Mouse (Mus musculus) midbrain, embryonic 12.5 days (tissue): ENCODE data around the gene Clstn1. TPM values are rescaled to one million over a fixed set of nuclear protein-coding genes. Genes with fewer than 3 reads are reported as not detected.

Source experiments
- ATAC-seq: fragments of 200-750 bp; cut with Nextera tagmentation; 2 replicates; pipeline ENCODE4 v1.8.0; 2017; ENCODE audit warnings: low read depth, moderate TSS enrichment, moderate library complexity; ENCODE audit not compliant: low FRiP score
- H3K27ac ChIP-seq: fragments of 300-500 bp; sonication (generic); replicated peaks from 2 replicates; pipeline ENCODE4 v1.5.1; 2016; ENCODE audit warnings: mild to moderate bottlenecking
- H3K27me3 ChIP-seq: fragments of 300-500 bp; sonication (generic); 2 replicates; pipeline ENCODE4 v1.6.1; 2016; ENCODE audit warnings: mild to moderate bottlenecking
- H3K36me3 ChIP-seq: fragments of 300-500 bp; sonication (generic); 2 replicates; pipeline ENCODE4 v1.6.1; 2016
- H3K4me1 ChIP-seq: fragments of 300-500 bp; sonication (generic); 2 replicates; pipeline ENCODE4 v1.6.1; 2016
- H3K4me2 ChIP-seq: fragments of 300-500 bp; sonication (generic); replicated peaks from 2 replicates; pipeline ENCODE4 v1.6.1; 2016; ENCODE audit warnings: mild to moderate bottlenecking, moderate library complexity
- H3K4me3 ChIP-seq: fragments of 300-500 bp; sonication (generic); 2 replicates; pipeline ENCODE4 v1.5.1; 2016; ENCODE audit warnings: mild to moderate bottlenecking
- H3K9ac ChIP-seq: fragments of 300-500 bp; sonication (generic); replicated peaks from 2 replicates; pipeline ENCODE4 v1.6.1; 2016; ENCODE audit warnings: mild to moderate bottlenecking, moderate library complexity
- H3K9me3 ChIP-seq: fragments of 300-500 bp; sonication (generic); 2 replicates; pipeline ENCODE4 v1.6.1; 2016; ENCODE audit warnings: mild to moderate bottlenecking
- WGBS: fragments of 180-500 bp; shearing (Covaris S2); methylation state at CpG from one replicate; pipeline ENCODE4 v1.1.7; 2016; 5-methylcytosine and 5-hydroxymethylcytosine counted together
- polyA plus RNA-seq: library from polyadenylated mRNA; unstranded; fragments of >200 nt; fragmentation: Nextera tagmentation; extraction: Ambion mirVana; gene quantifications from 2 replicates; pipeline ENCODE4 v1.2.1, GENCODE M21; 2016

Clstn1 gene
- polyA plus RNA-seq, 1 experiment from 2014 or later: 84.4 TPM

- Histone ChIP-seq H3K9ac (no peak overlapping the region), H3K36me3 (no peaks in the 10 kb centered on the region), H3K27ac (no peak overlapping the region), H3K9me3 (0 out of 2 replicates have a peak, but pooled peaks cover 3% of the 10 kb centered on the region), H3K4me2 (0 out of 2 replicates have a peak overlapping the region, but pooled peaks have one; percentile 94), H3K4me3 (no peak overlapping the region), H3K4me1 (peaks cover 12% of the 10 kb centered on the region), H3K27me3 (peaks cover 39% of the 10 kb centered on the region)
- ATAC-seq: no peak
- WGBS: 83% methylated on average over 8 of the region's 8 CpGs
Observed at GRCm38 (mm10) chr4:149585236-149585635, 1.0 kb upstream of the Clstn1 start.

GRCm38 (mm10) chr4:149586783-149587595 lies 721 bp downstream of the Clstn1 start:
- Histone ChIP-seq H3K4me2 (peak overlapping the region; percentile 94), H3K9ac (peak overlapping the region; percentile 93), H3K36me3 (no peaks in the 10 kb centered on the region), H3K9me3 (0 out of 2 replicates have a peak, but pooled peaks cover 3% of the 10 kb centered on the region), H3K27me3 (peaks cover 39% of the 10 kb centered on the region), H3K4me1 (peaks cover 12% of the 10 kb centered on the region), H3K27ac (peak overlapping the region; percentile 81), H3K4me3 (peak overlapping the region; percentile 89)
- under 1% methylated on average over 72 of the region's 72 CpGs for WGBS
- ATAC-seq: peak; percentile 55

GRCm38 (mm10) chr4:149587596-149588168 lies 1.4 kb downstream of the Clstn1 start:
- Histone ChIP-seq H3K4me3 (peak overlapping the region; percentile 89), H3K4me1 (peaks cover 16% of the 10 kb centered on the region), H3K9ac (peak overlapping the region; percentile 93), H3K36me3 (no peaks in the 10 kb centered on the region), H3K9me3 (0 out of 2 replicates have a peak, but pooled peaks cover 3% of the 10 kb centered on the region), H3K27me3 (peaks cover 39% of the 10 kb centered on the region), H3K27ac (no peak overlapping the region), H3K4me2 (peak overlapping the region; percentile 94)
- whole genome bisulfite sequencing: 4% methylated on average over 24 of the region's 24 CpGs
- ATAC-seq: peak; percentile 14; the same call in 1 of the 2 replicates

- peaks cover 26% of the 10 kb centered on the region for H3K27me3 ChIP-seq
- 0 out of 2 replicates have a peak, but pooled peaks cover 3% of the 10 kb centered on the region for H3K9me3 ChIP-seq
- H3K9ac ChIP-seq: no peak overlapping the region
- WGBS: 94% methylated on average over 1 of the region's 1 CpGs
- H3K4me3 ChIP-seq: no peak overlapping the region
- no peak for ATAC-seq
- no peaks in the 10 kb centered on the region for H3K36me3 ChIP-seq
- H3K4me1 ChIP-seq: peaks cover 27% of the 10 kb centered on the region
- no peak overlapping the region for H3K4me2 ChIP-seq
- H3K27ac ChIP-seq: no peak overlapping the region
Observed at GRCm38 (mm10) chr4:149590200-149590599, 3.9 kb downstream of the Clstn1 start.

GRCm38 (mm10) chr4:149591486-149591885 lies 5.2 kb downstream of the Clstn1 start:
- Histone ChIP-seq H3K4me1 (peaks cover 29% of the 10 kb centered on the region), H3K27ac (no peak overlapping the region), H3K27me3 (peaks cover 22% of the 10 kb centered on the region), H3K9ac (no peak overlapping the region), H3K4me3 (no peak overlapping the region), H3K36me3 (no peaks in the 10 kb centered on the region), H3K4me2 (no peak overlapping the region), H3K9me3 (0 out of 2 replicates have a peak, but pooled peaks cover 3% of the 10 kb centered on the region)
- WGBS: 91% methylated on average over 2 of the region's 2 CpGs
- ATAC-seq: no peak

- Histone ChIP-seq H3K9ac (no peak overlapping the region), H3K36me3 (no peaks in the 10 kb centered on the region), H3K27ac (peak overlapping the region; percentile 58), H3K4me3 (no peak overlapping the region), H3K4me2 (no peak overlapping the region), H3K27me3 (no peaks in the 10 kb centered on the region), H3K4me1 (peaks cover 21% of the 10 kb centered on the region), H3K9me3 (0 out of 2 replicates have a peak, but pooled peaks cover 2% of the 10 kb centered on the region)
- ATAC-seq: no peak
- WGBS: 61% methylated on average over 9 of the region's 9 CpGs
Observed at GRCm38 (mm10) chr4:149594913-149595581, 8.8 kb downstream of the Clstn1 start.

GRCm38 (mm10) chr4:149597641-149598208 lies 11.5 kb downstream of the Clstn1 start:
- 79% methylated on average over 12 of the region's 12 CpGs for WGBS
- Histone ChIP-seq H3K4me1 (peaks cover 30% of the 10 kb centered on the region), H3K27ac (no peak overlapping the region), H3K36me3 (no peaks in the 10 kb centered on the region), H3K4me2 (no peak overlapping the region), H3K9ac (no peak overlapping the region), H3K9me3 (no peaks in the 10 kb centered on the region), H3K27me3 (no peaks in the 10 kb centered on the region), H3K4me3 (no peak overlapping the region)
- ATAC-seq: no peak

- Histone ChIP-seq H3K4me3 (no peak overlapping the region), H3K27me3 (no peaks in the 10 kb centered on the region), H3K4me1 (peaks cover 25% of the 10 kb centered on the region), H3K9me3 (no peaks in the 10 kb centered on the region), H3K4me2 (no peak overlapping the region), H3K36me3 (no peaks in the 10 kb centered on the region), H3K27ac (no peak overlapping the region), H3K9ac (no peak overlapping the region)
- 83% methylated on average over 6 of the region's 6 CpGs for WGBS
- ATAC-seq: no peak
Observed at GRCm38 (mm10) chr4:149599549-149599948, 13.3 kb downstream of the Clstn1 start.

GRCm38 (mm10) chr4:149600130-149600529 lies 13.9 kb downstream of the Clstn1 start:
- Histone ChIP-seq H3K4me3 (no peak overlapping the region), H3K4me2 (no peak overlapping the region), H3K27ac (no peak overlapping the region), H3K9ac (no peak overlapping the region), H3K36me3 (no peaks in the 10 kb centered on the region), H3K4me1 (peaks cover 20% of the 10 kb centered on the region), H3K27me3 (no peaks in the 10 kb centered on the region), H3K9me3 (no peaks in the 10 kb centered on the region)
- ATAC-seq: no peak
- WGBS: 90% methylated on average over 4 of the region's 4 CpGs

- H3K4me2 ChIP-seq: no peak overlapping the region
- no peaks in the 10 kb centered on the region for H3K36me3 ChIP-seq
- WGBS: 41% methylated on average over 4 of the region's 4 CpGs
- no peak overlapping the region for H3K4me3 ChIP-seq
- no peaks in the 10 kb centered on the region for H3K27me3 ChIP-seq
- no peak overlapping the region for H3K9ac ChIP-seq
- ATAC-seq: no peak
- H3K27ac ChIP-seq: 0 out of 2 replicates have a peak overlapping the region, but pooled peaks have one; percentile 15
- peaks cover 26% of the 10 kb centered on the region for H3K4me1 ChIP-seq
- no peaks in the 10 kb centered on the region for H3K9me3 ChIP-seq
Observed at GRCm38 (mm10) chr4:149601484-149601883, 15.2 kb downstream of the Clstn1 start.

GRCm38 (mm10) chr4:149602236-149602635 lies 16.0 kb downstream of the Clstn1 start:
- Histone ChIP-seq H3K36me3 (no peaks in the 10 kb centered on the region), H3K4me2 (no peak overlapping the region), H3K27me3 (no peaks in the 10 kb centered on the region), H3K27ac (no peak overlapping the region), H3K9ac (no peak overlapping the region), H3K4me1 (peaks cover 34% of the 10 kb centered on the region), H3K9me3 (no peaks in the 10 kb centered on the region), H3K4me3 (no peak overlapping the region)
- 51% methylated on average over 7 of the region's 7 CpGs for WGBS
- ATAC-seq: no peak
